ENCODE assay signal across 15 mouse cellular contexts in genomic region chr19:28505376-28505775, GRCm38 (mm10).
"Had no signal": no experiment of that assay in that cellular context is flagged by ENCODE, and none has a peak within 500 bp of the region (broad histone marks: within the 10 kb centered on the region; RNA-seq: fewer than 3 reads in every experiment).

No protein-coding gene starts in this region.

- H3K4me1 ChIP-seq: neural tube, embryonic 15.5 days; stomach, embryonic 15.5 days had no signal

- H3K27ac ChIP-seq: neural tube, embryonic 15.5 days; stomach, embryonic 15.5 days; stomach, postnatal 0 days had no signal

- H3K27me3 ChIP-seq: neural tube, embryonic 15.5 days; stomach, embryonic 15.5 days had no signal

- H3K9me3 ChIP-seq: neural tube, embryonic 15.5 days; stomach, embryonic 15.5 days had no signal

- DNase-seq: retina, postnatal 1 day; right cerebral cortex, adult 18-20 months; right cerebral cortex, postnatal 14 days; right cerebral cortex, postnatal 25 days; right cerebral cortex, postnatal 4 days; spleen, adult 18-20 months; thymus, adult 18-20 months; thymus, adult 2 months; thymus, postnatal 14 days; thymus, postnatal 25 days; thymus, postnatal 36 days; thymus, postnatal 4 days had no signal

- H3K9ac ChIP-seq: neural tube, embryonic 15.5 days; stomach, embryonic 15.5 days had no signal

- H3K4me2 ChIP-seq: neural tube, embryonic 15.5 days; stomach, embryonic 15.5 days had no signal

- H3K4me3 ChIP-seq: neural tube, embryonic 15.5 days; stomach, embryonic 15.5 days had no signal

- H3K36me3 ChIP-seq: neural tube, embryonic 15.5 days; stomach, embryonic 15.5 days had no signal
